Mouse (Mus musculus): Measurements from ENCODE around the gene Rab5c.
A peak's percentile ranks its signal among the peaks of the same experiment; 100 is the strongest.

The Rab5c gene

DNA sequence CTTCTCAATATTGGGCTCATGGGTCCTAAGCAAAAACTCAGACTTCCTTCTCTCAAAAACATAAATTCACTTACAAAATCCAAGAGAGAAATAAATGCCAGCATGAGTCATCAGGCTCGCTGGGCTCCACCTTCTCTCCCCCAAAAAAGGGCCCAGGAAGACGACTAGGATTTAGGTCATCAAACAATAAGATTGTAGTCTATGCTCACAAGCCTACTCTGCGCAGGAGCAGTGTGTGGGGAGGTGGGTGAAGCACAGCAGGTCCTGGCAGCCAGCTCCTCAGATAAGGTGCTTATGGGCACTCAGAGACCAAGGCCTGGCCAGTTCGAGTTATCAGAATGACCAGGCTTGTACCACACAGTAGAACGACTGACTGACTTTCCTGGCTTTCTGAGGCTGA lies 17.7 kb downstream of the Rab5c start:
- no peak for DNase-seq (ENCODE audit: low read depth)

DNA sequence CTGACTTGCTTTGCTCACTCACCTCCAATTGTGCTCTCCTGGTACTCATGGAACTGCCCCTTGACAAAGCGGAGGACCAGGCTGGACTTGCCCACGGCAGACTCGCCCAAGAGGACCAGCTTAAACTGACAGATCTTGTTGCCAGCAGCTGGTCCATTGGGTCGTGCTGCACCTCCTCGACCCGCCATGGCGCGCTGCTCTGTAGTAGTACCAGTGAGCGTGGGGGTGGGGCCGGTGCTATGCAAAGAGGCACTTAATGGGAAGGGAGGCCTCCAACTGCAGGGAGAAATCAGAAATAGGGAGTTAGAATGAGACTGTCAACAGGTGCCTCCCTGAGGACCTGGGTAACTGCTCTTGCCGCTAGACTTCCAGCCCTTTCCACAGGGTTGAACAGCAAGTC lies 18.1 kb downstream of the Rab5c start:
- no peak for DNase-seq (ENCODE audit: low read depth)

DNA sequence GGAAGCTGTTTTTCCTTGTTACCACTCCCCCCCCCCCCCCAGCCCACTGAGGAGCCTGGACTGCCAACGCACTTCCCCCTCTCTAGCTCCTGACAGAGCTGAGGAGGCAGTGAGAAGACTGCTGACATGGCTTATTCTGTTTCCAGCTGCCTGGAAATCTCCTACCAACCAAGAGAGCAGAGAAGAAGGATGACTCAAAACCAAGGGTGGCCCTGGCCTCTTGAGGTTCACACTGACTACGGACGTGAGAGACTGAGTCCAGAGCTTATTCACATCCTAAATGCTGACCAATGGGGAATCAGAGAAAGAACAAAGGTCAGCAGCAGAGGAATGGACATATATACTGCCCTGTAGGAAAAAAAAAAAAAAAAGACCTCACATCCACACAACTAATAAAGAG lies 18.7 kb downstream of the Rab5c start:
- no peak for DNase-seq (ENCODE audit: low read depth)

DNA sequence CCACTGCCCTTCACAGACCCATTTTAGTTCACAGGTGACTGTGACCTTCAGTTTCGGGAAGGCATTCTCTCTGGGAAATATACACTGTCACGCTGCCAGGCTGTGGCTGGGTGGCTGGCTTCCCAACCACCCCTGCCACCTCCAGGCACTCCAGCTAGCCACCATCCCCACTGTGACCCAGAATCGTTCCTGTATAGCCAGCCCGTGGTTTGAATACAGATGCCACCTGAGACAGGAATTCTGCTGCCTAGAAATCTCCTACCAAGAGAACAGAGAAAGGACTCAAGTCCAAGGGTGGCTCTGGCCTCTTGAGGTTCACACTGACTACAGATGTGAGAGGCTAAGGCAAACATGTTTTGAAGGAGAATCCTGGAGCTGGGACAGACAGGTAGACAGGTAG lies 19.1 kb downstream of the Rab5c start:
- no peak for DNase-seq (ENCODE audit: low read depth)

DNA sequence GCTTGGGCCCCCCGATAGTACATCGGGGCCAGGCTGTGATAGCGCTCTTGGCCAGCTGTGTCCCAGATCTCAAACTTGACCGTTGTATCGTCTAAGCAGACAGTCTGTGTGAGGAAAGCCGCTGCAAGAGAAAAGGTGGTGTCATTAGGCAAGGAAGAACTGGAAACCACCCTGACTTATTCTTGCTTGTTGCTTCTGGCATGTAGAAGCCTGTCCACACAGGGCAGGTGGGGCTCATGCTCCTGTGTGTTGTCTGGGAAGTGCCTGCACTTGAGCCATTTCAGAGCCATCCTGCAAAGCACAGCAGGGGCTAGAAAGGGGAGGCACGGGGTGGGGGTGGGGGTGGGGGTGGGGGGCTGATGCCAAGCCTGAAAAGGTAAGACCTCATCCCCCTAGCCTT lies 19.6 kb downstream of the Rab5c start:
- DNase-seq (ENCODE audit: low read depth) = no peak

DNA sequence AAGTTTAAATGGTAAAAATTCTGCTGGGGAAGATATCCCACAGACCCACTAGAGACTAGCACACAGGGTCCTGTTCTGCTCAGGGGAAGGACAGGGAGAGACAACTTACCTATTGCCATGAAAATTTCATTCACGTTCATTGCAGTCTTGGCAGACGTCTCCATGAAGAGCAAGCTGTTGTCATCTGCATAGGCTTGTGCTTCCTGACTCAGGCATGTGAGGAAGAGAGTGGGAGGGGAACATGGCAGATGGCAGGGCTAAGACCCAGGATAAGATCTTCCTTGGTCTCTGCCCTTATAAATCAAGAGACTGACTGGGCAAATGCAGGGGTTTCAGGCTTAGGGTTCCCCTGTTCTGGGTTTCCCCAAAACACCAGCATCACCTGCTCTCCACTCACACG lies 21.4 kb downstream of the Rab5c start:
- no peak for DNase-seq (ENCODE audit: low read depth)

DNA sequence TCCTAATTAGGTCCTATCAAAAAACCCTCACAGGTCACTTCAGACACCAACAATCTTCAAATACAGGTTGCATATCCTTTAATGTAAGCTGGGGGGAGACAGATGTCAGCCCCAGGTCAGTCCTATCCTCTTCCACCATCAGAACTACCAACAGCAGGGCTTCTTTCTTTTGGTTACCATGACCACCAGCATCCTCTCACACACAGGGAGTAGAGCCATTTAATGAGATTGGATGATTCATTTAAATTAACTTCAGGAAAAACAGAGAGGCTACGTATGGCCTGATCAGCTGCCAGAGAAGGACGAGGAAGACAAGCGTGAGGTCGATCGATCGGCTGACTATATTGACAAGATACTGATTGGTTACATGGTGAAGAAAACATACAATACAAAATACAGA lies 23.1 kb downstream of the Rab5c start:
- no peak for DNase-seq (ENCODE audit: low read depth)

DNA sequence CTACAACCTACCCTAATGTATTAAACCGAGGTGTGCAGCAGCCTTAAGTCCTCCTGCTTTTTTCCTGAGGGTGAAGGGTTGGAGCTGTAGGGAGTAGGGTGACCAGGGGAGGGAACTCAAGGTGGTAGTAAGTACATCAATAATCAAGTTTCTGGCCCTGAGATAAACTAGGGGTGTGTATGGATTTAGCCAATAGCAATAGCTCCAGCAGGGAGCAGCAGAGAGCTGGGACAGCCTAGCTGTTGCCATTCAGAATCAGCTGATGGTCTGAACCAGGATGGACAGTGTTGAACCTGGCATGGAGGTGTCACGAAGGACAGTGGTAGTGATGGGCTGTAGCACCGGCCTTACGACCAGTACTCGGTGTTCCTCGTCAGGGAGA lies 23.5 kb downstream of the Rab5c start:
- peak; percentile 83 for DNase-seq (ENCODE audit: low read depth)

DNA sequence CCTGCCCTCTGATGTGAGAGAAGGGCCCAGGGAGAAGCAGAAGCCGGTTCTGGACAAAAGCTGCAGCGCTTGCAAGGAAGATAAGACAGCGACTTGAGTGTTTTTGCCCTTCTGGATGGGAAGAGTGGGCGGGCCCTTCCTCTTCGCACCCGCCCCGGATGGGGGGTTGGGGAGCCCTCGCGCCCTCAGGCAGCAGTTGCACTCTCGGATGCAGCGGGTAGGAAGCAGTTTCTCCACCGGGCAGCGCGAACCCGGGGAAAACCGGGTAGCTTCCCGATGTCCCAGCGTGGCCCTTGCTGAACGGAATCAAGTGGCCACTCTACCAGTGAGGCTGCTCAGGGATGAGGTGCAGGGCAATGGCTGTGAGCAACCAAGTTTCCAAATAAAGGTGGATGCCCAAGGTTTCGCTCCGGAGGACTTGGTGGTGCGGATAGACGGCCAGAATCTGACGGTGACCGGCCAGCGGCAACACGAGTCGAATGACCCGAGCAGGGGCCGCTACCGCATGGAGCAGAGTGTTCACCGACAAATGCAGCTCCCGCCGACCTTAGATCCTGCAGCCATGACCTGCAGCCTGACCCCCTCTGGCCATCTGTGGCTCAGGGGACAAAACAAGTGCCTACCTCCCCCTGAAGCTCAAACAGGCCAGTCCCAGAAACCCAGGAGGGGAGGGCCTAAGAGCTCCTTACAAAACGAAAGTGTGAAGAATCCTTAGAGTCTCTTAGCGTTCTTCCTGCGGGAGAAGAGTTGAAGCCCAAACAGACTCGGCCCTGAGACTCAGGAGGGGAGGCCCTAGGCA lies 24.1 kb downstream of the Rab5c start, which contains the start of gene Hspb9:
Gene Hspb9, plus strand, starts transcription at position 116 of the 799 bp plus-strand sequence.
- DNase-seq (ENCODE audit: low read depth) = peak; percentile 78

DNA sequence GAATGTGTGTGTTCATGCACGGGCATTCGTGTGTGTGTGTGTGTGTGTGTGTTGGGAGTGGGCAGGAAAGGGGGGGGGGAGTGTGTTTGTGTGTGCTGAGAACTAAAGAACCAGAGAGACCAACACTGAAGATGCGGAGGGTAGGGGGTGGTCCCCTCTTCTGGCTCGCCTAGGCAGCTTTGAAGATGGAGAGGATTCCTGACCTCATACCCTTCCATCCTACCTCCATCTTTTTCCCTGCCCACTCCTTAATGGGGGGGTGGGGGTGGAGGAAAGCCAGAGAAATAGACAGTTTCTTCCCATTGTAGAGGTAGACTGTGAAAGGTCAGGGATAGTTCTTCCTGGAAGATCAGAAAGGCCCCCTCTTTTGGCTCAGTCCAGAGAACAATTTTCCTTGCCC lies 24.8 kb downstream of the Rab5c start:
- no peak for DNase-seq (ENCODE audit: low read depth)

DNA sequence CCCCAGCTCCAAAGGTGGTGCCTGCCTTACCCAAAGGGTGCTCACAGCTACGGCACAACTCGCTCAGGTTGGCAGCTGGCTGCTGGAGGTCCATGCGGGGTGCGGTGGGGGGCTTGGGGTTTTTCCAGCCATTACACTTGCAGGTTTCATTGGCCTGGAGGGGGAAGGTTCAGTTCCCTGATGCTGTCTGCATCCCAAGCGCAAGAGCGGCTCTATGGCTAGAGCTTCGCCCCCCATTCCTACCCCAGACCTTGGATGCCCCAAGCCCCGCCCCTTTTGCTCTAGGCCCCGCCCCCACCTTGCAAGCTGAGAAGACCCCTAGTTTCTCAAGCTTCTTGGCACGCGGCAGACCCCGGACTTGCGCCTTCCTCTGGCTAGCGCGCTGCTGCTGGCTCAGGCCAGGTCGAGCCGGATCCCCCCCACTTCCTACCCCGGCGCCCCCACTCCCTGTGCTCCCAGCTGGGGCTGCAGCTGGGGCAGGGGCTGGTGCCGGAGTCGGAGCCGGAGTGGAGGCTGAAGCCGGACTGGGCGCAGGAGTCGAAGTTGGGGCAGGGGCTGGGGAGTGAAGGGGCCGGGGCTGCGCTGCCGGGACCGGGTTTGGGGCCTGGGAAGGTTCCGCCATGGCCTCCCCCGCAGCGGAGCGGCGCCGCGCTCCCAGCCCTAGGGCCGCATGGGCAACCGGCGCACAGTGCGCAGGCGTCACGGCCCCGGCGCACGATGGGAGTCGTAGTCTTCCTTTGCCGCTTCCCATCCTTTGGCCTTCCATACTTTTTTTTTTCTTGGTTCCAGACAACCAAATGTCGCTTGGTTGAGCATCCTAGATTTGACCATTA lies 26.0 kb downstream of the Rab5c start, which contains the start of gene Kat2a:
Gene Kat2a, minus strand, starts transcription at position 683 of the 833 bp plus-strand sequence.
- DNase-seq (ENCODE audit: low read depth) = peak; percentile 64

DNA sequence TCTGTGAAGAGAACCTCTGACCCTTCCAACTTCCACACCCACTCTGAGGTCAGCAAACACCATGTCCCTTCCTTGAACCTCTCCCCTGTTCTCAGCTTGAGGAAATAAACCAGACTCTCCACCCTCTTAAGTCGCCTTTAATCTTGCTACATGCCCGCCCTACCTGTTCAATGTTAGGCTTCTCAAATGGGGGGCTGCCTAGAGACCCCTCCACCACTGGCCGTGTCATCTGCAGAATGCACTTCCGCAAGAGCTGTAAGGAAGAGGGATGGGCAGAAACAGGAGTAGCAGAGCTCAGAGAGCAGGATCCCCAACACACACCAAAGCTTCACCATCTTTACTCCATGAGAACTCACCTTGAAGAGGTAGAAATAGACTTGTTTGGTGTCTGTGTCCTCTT lies 27.0 kb downstream of the Rab5c start:
- DNase-seq (ENCODE audit: low read depth) = no peak

DNA sequence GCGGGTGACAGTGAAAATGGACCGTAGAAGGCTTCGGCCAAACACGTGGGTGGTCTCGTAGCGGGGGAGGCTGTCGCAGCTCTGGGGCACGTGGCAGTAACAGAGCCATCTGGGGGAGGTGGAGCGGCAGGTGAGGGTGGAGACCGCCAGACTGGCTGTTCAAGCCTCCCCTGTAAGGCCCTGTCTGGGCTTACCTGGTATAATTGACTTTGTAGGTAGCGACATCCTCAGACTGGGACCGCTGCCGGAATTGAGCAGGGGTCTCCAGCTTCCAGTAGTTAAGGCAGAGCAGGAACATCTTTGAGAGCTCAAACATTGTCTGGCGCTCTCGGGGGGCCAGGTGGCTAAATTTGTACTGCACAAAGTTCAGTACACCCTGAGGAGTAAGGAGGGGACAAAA lies 27.5 kb downstream of the Rab5c start:
- DNase-seq (ENCODE audit: low read depth) = no peak

DNA sequence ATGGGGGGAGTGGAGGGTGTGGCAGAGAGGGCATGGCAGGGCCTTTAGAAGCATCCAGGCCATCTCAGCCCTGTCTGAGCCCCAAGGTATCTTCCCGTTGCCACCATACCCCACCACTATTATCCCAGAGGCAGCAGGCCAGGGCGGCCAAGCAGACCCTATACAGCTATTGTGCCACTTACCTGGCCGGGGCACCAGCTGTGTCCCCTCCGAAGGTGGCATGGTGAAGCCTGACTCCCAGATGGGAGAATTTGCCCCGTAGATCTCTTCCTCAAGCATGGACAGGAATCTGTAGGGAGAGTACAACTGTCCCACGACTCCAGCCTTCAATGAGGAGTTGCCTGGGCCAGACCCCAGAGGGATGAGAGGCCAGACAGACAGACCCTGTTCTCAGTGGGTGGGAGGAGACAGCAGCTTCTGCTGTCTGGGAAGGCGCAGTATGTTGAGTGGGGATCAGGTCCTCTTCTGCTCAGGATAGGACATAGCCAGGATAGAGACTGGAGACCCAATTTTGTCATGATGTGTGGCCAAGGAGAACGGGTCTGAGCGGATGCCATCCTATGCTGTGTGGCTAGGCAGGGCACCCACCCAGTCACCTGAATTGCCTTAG lies 28.7 kb downstream of the Rab5c start:
- no peak for DNase-seq (ENCODE audit: low read depth)

DNA sequence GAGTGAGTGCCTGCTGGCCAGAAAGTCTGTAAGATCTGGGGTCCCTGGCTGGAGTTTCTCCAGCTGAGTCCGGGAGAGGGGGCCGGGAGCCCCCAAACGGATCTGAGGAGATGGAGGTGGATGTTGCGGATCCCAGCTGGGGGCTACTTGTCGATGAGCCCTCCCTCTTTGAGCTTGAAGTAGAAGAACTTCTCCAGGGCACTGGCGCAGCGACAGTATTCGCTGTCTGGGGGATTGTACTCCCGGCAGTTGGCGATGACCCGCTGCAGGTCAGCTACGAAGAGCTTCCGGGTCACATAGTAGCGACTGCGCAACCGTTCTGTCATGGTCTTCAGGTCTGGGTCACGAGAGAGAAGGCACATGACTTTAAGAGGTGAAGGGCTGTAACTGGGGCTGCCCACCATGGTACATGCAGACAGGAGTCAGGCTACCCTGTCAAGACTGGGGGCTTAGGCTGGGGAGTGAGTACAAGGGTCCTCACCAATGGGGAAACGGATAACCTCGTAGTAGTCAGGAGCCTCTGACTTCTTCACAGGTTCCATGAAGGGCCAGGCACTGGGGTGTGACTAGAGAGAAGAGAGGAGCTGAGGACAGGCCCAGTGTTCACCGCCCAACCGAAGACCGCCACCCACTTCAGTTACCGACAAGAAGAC lies 32.8 kb downstream of the Rab5c start:
- no peak for DNase-seq (ENCODE audit: low read depth)

DNA sequence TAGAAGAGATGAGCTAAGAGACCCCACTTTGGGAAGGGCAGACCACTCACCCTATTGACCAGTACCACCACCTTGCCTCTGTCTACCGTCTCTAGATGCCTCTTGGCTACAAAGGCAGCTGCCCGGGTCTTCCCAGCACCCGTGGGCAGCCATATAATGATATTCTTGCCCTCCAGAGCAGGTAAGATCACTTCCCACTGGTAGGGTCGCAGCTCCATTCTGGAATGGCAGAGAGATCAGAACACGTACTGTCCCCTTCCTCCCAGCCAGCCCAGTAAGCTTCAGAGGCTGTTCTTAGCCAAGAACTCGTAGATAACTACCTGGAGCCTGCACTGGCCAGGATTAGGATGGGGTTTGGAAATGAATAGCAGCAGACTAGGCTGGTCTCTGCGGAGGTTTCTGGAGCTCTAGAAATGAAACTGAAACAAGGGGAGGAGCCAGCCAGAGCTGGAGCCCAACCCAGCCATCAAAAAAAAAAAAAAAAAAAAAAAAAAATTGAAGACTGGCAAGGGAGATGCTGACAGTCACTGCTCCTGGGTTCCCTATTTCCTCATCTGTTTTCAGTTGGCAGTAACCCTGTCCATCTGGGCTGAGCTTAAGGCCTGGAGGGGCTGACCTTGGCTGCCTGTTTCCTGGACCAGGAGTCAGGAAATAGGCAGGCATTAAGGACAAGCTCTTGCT lies 34.0 kb downstream of the Rab5c start, which contains the start of gene Dhx58:
Gene Dhx58, minus strand, starts transcription at position 421 of the 681 bp plus-strand sequence.
- no peak for DNase-seq (ENCODE audit: low read depth)

DNA sequence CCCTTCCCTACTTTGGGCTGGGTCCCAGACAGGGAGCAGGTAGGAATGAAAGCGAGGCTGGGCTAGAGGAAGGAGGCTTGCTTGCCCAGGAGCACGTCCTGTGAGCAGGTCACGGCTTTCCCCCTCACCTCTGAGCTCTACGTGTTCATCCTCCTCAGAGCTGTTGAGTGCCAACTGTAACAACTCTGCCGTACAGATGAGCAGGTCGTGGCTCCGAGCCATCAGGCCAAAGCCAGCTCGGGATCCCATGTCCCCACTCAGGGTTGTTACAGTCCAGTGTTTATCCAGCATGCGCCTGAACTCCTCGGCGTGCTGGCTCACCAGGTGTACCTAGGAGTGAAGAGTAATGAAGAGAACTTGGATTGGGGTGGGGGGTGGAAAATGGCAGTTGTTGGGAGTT lies 34.6 kb downstream of the Rab5c start:
- no peak for DNase-seq (ENCODE audit: low read depth)

DNA sequence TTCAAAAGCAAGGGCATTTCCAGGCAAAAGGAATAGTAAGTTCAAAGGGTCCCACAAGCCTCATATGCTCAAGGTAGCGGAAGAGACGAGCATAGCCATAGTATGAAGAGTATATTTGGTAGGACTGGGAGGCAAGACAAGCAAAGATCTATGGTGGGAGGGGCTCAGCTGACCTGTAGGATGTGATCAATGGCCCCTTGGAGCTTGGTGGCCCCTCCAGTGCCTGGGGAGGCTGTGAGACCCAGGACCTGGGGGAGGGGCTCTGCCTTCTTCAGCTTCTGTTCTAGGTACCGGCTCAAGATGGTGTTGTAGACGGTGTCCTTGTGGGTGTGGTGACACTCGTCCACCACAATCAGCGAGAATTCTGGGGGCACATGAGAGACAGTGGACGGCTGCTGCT lies 35.1 kb downstream of the Rab5c start:
- DNase-seq (ENCODE audit: low read depth) = no peak

DNA sequence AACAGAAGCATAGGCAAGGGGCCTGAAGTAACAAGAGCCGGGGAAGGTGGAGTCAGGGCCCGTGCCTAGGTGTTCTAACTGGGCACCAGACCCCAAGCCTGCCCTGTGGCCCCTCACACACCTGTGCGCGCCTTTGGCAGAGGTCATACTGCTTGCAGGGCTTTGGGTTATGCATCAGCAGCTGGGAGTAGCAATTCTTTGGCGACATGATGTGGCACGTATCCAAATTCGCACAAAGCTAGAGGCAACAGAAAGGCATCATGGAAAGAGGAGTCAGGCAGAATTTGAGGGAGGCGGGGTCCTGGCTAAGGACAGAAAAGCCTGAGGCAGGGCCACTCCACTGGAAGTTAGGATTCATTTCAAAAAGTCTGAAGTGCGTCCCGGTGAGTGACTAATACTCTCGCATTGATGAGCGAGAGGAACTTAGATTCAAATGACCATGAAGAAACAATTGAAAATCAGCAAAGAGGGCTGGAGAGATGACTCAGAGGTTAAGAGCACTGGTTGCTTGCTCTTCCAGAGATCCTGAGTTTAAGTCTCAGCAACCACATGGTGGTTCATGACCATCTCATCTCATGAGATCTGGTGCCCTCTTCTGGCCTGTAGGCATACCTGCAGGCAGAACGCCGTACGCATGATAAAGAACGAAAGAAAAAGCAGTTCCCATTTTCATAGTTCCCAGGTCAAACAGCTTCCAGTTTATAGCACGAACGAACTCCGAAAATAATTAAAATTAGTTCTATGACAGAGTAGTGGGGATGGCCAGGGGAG lies 35.7 kb downstream of the Rab5c start:
- DNase-seq (ENCODE audit: low read depth) = peak; percentile 68

DNA sequence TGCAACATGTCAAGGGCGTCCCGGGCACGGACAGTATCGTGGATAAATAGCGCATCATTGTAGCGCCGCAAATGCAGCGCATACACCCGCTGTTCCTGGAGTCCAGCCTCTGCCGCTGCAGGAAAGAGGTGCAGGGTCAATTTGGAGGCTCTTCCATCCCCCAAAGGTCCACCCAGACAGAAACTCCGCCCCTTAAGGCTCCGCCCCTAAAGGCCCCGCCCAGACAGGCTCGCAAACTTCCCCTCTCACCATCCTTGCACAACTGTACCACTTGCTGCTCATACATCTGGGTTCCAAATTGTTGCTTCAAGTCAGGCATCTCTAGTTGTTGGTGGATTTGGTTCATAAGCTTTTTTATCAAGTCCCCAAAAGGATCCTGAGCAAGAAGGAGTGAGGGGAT lies 36.7 kb downstream of the Rab5c start:
- no peak for DNase-seq (ENCODE audit: low read depth)

DNA sequence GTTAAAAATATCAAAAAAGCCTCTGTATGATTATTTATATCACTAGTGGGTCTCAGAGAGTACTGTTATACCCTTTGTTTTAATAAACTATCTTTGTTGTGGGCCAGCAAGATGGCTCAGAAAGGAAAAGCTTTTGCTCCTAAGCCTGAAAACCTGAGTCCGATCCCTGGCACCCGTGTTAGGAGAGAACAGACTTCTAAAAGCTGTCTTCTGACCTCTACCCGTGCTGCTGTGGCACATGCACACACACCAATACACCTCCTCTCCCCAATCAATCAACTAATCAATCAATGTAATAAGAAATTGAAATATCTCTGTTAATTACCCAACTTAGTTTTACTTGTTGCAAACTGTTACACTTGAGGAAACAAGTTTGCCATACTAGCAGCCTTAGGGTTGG lies 37.3 kb downstream of the Rab5c start:
- no peak for DNase-seq (ENCODE audit: low read depth)
